Mouse (Mus musculus): ENCODE results near the gene Fabp6. TPM values are rescaled to one million over a fixed set of nuclear protein-coding genes. Genes with fewer than 3 reads are reported as not detected.

Gene Fabp6
- total and polyA plus RNA-seq, 3 experiments = not detected

- H3K36me3 ChIP-seq (ENCODE audit: control insufficient read depth, insufficient read depth, low read length) = no peaks in the 10 kb centered on the region
- no peak overlapping the region for H3K4me3 ChIP-seq
- no peaks in the 10 kb centered on the region for H3K27me3 ChIP-seq (ENCODE audit: control insufficient read depth, insufficient read depth, low read length)
- H3K4me1 ChIP-seq (ENCODE audit: control insufficient read depth, insufficient read depth, low read length) = no peaks in the 10 kb centered on the region
- no peak for TF ChIP-seq CTCF (IDR thresholded peaks at IDR 0.05)
- TF ChIP-seq EP300 (IDR thresholded peaks at IDR 0.05; ENCODE audit: insufficient read depth, low read depth, low read length) = no peak
- TF ChIP-seq POLR2A (IDR thresholded peaks at IDR 0.05; ENCODE audit: insufficient read depth, low read depth, low read length) = no peak
- DNase-seq = no peak
- H3K79me2 ChIP-seq (replicated peaks; ENCODE audit: control insufficient read depth, insufficient read depth, low read length) = no peaks in the 10 kb centered on the region
- 86% methylated on average over 22 of the region's 22 CpGs for WGBS
- no peak overlapping the region for H3K27ac ChIP-seq
- intact Hi-C loops (cut with DNase I) = loop anchor here (1.0 to 5.0 kb wide), 5 partner anchors 15 to 133 kb away; partner anchors contain the start of gene Ccnjl
- H3K9ac ChIP-seq (ENCODE audit: low read depth, low read length) = no peak overlapping the region
These were observed 15.9 kb downstream of the Fabp6 start for GRCm38 (mm10) chr11:43585211-43586005.

GRCm38 (mm10) chr11:43577713-43578478 is 23.4 kb downstream of the Fabp6 start:
- no peaks in the 10 kb centered on the region for H3K4me1 ChIP-seq (ENCODE audit: control insufficient read depth, insufficient read depth, low read length)
- 85% methylated on average over 11 of the region's 11 CpGs for WGBS
- H3K79me2 ChIP-seq (replicated peaks; ENCODE audit: control insufficient read depth, insufficient read depth, low read length) = no peaks in the 10 kb centered on the region
- intact Hi-C loops (cut with DNase I) = no loop called here
- H3K4me3 ChIP-seq = no peak overlapping the region
- no peak overlapping the region for H3K27ac ChIP-seq
- no peaks in the 10 kb centered on the region for H3K36me3 ChIP-seq (ENCODE audit: control insufficient read depth, insufficient read depth, low read length)
- no peaks in the 10 kb centered on the region for H3K27me3 ChIP-seq (ENCODE audit: control insufficient read depth, insufficient read depth, low read length)
- H3K9ac ChIP-seq (ENCODE audit: low read depth, low read length) = no peak overlapping the region
- TF ChIP-seq POLR2A (IDR thresholded peaks at IDR 0.05; ENCODE audit: insufficient read depth, low read depth, low read length) (no peak), CTCF (IDR thresholded peaks at IDR 0.05) (no peak), EP300 (IDR thresholded peaks at IDR 0.05; ENCODE audit: insufficient read depth, low read depth, low read length) (no peak)
- DNase-seq = no peak

GRCm38 (mm10) chr11:43575376-43576151 is 25.8 kb downstream of the Fabp6 start:
- DNase-seq = no peak
- H3K4me1 ChIP-seq (ENCODE audit: control insufficient read depth, insufficient read depth, low read length) = peaks cover 2% of the 10 kb centered on the region
- no peak overlapping the region for H3K27ac ChIP-seq
- H3K4me3 ChIP-seq = no peak overlapping the region
- H3K79me2 ChIP-seq (replicated peaks; ENCODE audit: control insufficient read depth, insufficient read depth, low read length) = no peaks in the 10 kb centered on the region
- H3K27me3 ChIP-seq (ENCODE audit: control insufficient read depth, insufficient read depth, low read length) = no peaks in the 10 kb centered on the region
- H3K36me3 ChIP-seq (ENCODE audit: control insufficient read depth, insufficient read depth, low read length) = no peaks in the 10 kb centered on the region
- TF ChIP-seq POLR2A (IDR thresholded peaks at IDR 0.05; ENCODE audit: insufficient read depth, low read depth, low read length) (no peak), CTCF (IDR thresholded peaks at IDR 0.05) (no peak), EP300 (IDR thresholded peaks at IDR 0.05; ENCODE audit: insufficient read depth, low read depth, low read length) (no peak)
- no peak overlapping the region for H3K9ac ChIP-seq (ENCODE audit: low read depth, low read length)
- intact Hi-C loops (cut with DNase I) = no loop called here
- WGBS = 42% methylated on average over 9 of the region's 9 CpGs

GRCm38 (mm10) chr11:43575061-43575375 is 26.3 kb downstream of the Fabp6 start:
- H3K4me3 ChIP-seq = no peak overlapping the region
- H3K27me3 ChIP-seq (ENCODE audit: control insufficient read depth, insufficient read depth, low read length) = no peaks in the 10 kb centered on the region
- no peaks in the 10 kb centered on the region for H3K79me2 ChIP-seq (replicated peaks; ENCODE audit: control insufficient read depth, insufficient read depth, low read length)
- no peak overlapping the region for H3K27ac ChIP-seq
- intact Hi-C loops (cut with DNase I) = no loop called here
- H3K36me3 ChIP-seq (ENCODE audit: control insufficient read depth, insufficient read depth, low read length) = no peaks in the 10 kb centered on the region
- TF ChIP-seq EP300 (IDR thresholded peaks at IDR 0.05; ENCODE audit: insufficient read depth, low read depth, low read length) (no peak), POLR2A (IDR thresholded peaks at IDR 0.05; ENCODE audit: insufficient read depth, low read depth, low read length) (no peak), CTCF (IDR thresholded peaks at IDR 0.05) (no peak)
- H3K4me1 ChIP-seq (ENCODE audit: control insufficient read depth, insufficient read depth, low read length) = peaks cover 6% of the 10 kb centered on the region
- no peak for DNase-seq
- 30% methylated on average over 3 of the region's 3 CpGs for WGBS
- H3K9ac ChIP-seq (ENCODE audit: low read depth, low read length) = no peak overlapping the region

- Histone ChIP-seq H3K27ac (peak overlapping the region; percentile 81), H3K4me3 (peak overlapping the region; percentile 8; the same call in 1 of the 2 replicates), H3K36me3 (ENCODE audit: control insufficient read depth, insufficient read depth, low read length) (no peaks in the 10 kb centered on the region), H3K27me3 (ENCODE audit: control insufficient read depth, insufficient read depth, low read length) (no peaks in the 10 kb centered on the region), H3K4me1 (ENCODE audit: control insufficient read depth, insufficient read depth, low read length) (peaks cover 14% of the 10 kb centered on the region), H3K9ac (ENCODE audit: low read depth, low read length) (no peak overlapping the region), H3K79me2 (replicated peaks; ENCODE audit: control insufficient read depth, insufficient read depth, low read length) (no peaks in the 10 kb centered on the region)
- peak; percentile 84 to 91 for DNase-seq
- 1% methylated on average over 11 of the region's 11 CpGs for WGBS
- TF ChIP-seq CTCF (IDR thresholded peaks at IDR 0.05) (no peak), POLR2A (IDR thresholded peaks at IDR 0.05; ENCODE audit: insufficient read depth, low read depth, low read length) (no peak), EP300 (IDR thresholded peaks at IDR 0.05; ENCODE audit: insufficient read depth, low read depth, low read length) (no peak; the same call in 1 of the 2 replicates)
- intact Hi-C loops (cut with DNase I) = loop anchor here (2.0 kb wide), 2 partner anchors 21 to 41 kb away; partner anchors contain the start of gene Ccnjl
These were observed 31.7 kb downstream of the Fabp6 start for GRCm38 (mm10) chr11:43569595-43569994.

All from heart, adult 2 months (tissue).